Mouse (Mus musculus) small intestine, adult 2 months (tissue): Measurements from ENCODE around the gene Ifitm5.

Source experiments
- CTCF ChIP-seq: fragments of 200-500 bp; IDR thresholded peaks from 2 replicates; pipeline ENCODE4 v1.5.1; 2012; ENCODE audit warnings: low read depth, mild to moderate bottlenecking, control low read depth, inconsistent platforms, low read length, moderate library complexity, mixed read lengths; ENCODE audit not compliant: insufficient replicate concordance, insufficient read length; ENCODE audit errors: extremely low read depth
- POLR2A ChIP-seq: fragments of 200-500 bp; IDR thresholded peaks from 2 replicates; pipeline ENCODE4 v1.6.1; 2012; ENCODE audit warnings: low read depth, mild to moderate bottlenecking, control low read depth, inconsistent platforms, low read length, moderate library complexity

DNA sequence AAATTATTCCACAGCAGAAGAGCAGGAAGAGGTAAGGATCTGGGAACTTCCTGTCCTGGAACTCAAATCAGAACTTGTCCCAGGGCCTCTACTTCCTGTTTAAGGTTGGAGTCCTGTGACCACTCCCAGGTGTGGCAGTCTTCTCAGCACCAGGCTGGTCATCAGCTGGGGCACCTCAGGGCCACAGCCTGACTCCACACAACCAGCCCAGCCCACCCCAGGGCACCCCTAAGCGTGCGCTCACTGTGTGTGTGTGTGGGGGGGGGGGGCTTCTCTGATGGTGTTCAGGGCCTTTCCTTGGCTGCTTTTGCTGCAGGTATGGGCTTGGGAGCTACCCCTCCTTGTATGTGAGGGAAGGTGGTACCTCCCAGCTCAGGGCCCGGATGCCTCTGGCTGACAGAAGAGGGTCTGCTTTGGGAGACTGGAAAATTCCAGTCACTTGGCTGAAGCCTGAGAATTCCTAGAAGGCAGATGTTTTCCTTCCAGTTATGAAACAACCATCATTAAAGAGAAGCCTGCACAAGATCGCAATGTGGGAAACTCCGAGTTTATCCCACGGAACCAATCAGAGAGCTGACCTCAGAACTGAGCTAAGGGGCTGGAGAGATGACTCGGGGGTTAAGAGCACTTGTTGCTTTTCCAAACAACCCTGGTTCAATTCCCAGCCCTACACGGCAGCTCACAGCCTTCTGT, 21.5 kb upstream of the Ifitm5 start:
- no peak for TF ChIP-seq CTCF
- TF ChIP-seq POLR2A, result no peak
